Mouse (Mus musculus) erythroblast, adult 5-6 weeks (primary cell): Measurements from ENCODE around the gene Rab21. TPM values are rescaled to one million over a fixed set of nuclear protein-coding genes. Genes with fewer than 3 reads are reported as not detected.

Experiments
- ATAC-seq: replicated peaks from 2 replicates; pipeline ENCODE4 v1.8.0; 2016; ENCODE audit warnings: moderate number of reproducible peaks, mild to moderate bottlenecking, moderate TSS enrichment, inconsistent platforms; ENCODE audit not compliant: poor library complexity, low FRiP score, severe bottlenecking
- total RNA-seq, 2 experiments: library from RNA; stranded (forward) in 1 of 2; stranded (reverse) in 1 of 2; fragments of 150-400 nt in 1 of 2; fragments of 200-764, 138-1000 nt in 1 of 2; gene quantifications; 2 replicates each; pipeline versions ENCODE4 v1.2.3 to v1.2.4; 2015 to 2017; ENCODE audit warnings: low replicate concordance in 2 of 2

Rab21 gene
- total RNA-seq, 2 experiments from 2014 or later, result 18.9 to 28.2 TPM

DNA sequence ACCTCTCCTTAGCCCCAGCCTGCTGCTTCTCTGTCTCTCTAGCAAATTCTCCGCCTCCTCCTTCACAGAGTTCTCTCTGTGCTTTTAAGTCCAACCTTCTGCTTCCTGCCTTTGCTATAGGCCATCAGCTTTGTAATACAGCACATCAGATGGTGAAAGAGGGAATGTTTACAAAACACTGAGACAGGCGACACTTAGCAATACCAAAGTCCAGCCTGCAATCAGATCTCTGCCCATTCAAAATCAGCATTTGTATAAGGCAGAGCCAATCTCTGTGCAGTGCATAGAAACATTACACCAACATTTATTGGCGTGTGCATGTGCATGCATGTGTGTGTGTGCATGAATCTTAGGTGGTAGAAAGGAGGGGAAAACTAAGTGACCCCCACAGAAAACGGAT lies 77.5 kb downstream of the Rab21 start:
- no peak for ATAC-seq

Other genes with a start within 250 kb of the Rab21 start
- gene Tph2, start 130.6 kb downstream of the Rab21 start, total RNA-seq (2015; ENCODE audit: low replicate concordance), result not detected in 2 replicates
- not detected in 2 replicates for gene Tph2, start 130.6 kb downstream of the Rab21 start, total RNA-seq (2017; ENCODE audit: low replicate concordance)
- gene Tbc1d15, start 64.1 kb downstream of the Rab21 start, total RNA-seq (2015; ENCODE audit: low replicate concordance), result 23.8 and 32.2 TPM in 2 replicates
- gene Tbc1d15, start 64.1 kb downstream of the Rab21 start, total RNA-seq (2017; ENCODE audit: low replicate concordance), result 25.6 and 31.1 TPM in 2 replicates
- 4.0 and 4.8 TPM in 2 replicates for gene Tmem19, start 46.9 kb upstream of the Rab21 start, total RNA-seq (2015; ENCODE audit: low replicate concordance)
- gene Tmem19, start 46.9 kb upstream of the Rab21 start, total RNA-seq (2017; ENCODE audit: low replicate concordance), result 2.5 and 7.5 TPM in 2 replicates
- 2.3 and 3.5 TPM in 2 replicates for gene Thap2, start 68.8 kb upstream of the Rab21 start, total RNA-seq (2015; ENCODE audit: low replicate concordance)
- gene Thap2, start 68.8 kb upstream of the Rab21 start, total RNA-seq (2017; ENCODE audit: low replicate concordance), result 2.2 and 3.1 TPM in 2 replicates
- 64.4 and 69.7 TPM in 2 replicates for gene Zfc3h1, start 69.4 kb upstream of the Rab21 start, total RNA-seq (2015; ENCODE audit: low replicate concordance)
- 59.2 and 74.6 TPM in 2 replicates for gene Zfc3h1, start 69.4 kb upstream of the Rab21 start, total RNA-seq (2017; ENCODE audit: low replicate concordance)